Mouse (Mus musculus): ENCODE results near the gene Gm8909.
"Not testable (repeated sequence)": the region's sequence is repeated elsewhere in the genome, so short reads cannot be mapped to it uniquely, and the experiment has no call there.

The Gm8909 gene

DNA sequence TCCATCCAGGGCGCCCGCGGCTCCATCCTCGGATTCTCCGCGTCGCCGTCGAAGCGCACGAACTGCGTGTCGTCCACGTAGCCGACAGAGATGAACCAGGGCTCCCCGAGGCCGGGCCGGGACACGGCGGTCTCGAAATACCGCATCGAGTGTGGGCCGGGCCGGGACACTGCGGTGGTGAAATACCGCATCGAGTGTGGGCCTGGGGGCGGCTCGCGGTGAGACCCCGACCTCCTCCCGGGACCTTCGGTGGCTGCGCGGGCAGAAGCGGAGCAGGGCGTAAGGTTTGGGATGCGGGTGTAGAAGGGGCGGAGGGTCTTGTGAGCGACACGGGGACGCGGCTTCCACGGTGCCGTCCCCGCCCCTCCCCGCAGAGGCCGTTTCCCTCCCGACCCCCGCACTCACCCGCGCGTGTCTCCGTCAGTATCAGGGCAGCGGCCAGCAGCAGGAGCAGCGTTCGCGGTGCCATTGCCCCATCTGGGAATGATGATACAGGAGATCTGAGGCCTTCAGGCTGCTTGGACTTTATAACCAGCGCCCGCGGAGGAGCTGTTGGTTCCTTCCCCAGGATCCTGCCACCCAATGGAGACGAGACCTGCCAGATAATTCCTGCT lies at the start of gene Gm8909:
Gene Gm8909, minus strand, starts transcription at position 499 of the 614 bp plus-strand sequence.
- DNase-seq = peak in 1 of 2 experiments; percentile 9

DNA sequence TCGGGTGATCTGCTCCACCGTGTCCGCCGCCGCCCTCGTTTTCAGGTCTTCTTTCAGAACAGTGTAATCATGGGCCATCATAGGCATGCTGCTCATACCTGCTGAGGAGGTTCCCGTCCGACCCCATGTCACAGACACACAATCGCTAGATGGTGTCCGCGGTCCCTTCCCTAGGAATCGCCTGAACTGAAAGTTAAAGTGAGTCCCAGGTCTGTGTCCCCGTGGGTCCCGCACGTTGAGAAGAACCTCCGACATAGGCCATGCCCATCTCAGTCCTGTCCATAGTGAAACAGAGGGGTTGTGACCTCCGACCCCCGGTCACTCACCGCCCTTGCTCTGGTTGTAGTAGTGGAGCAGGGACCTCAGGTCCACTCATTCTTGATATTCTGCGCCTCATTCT lies 47.2 kb upstream of the Gm8909 start:
- no peak for DNase-seq

DNA sequence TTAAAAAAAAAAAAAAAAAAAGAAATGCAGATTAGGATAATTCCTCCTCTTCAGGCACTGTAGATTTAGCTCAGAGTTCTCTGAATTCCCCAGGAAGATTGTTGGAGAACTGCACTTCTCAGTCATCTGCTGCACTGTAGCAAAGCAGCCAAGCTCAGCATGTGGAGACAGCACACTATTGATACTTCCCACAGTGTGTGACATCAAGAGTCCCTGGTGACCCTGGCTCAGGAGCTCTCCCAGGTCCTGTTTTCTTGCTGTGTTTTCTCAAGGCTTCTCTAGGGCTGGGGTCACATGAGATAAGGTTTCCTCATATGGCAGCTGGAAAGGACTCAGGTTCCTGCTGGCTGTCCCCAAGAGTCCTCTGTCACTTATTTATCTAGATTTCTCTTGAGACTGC lies 38.5 kb upstream of the Gm8909 start:
- DNase-seq = no peak

DNA sequence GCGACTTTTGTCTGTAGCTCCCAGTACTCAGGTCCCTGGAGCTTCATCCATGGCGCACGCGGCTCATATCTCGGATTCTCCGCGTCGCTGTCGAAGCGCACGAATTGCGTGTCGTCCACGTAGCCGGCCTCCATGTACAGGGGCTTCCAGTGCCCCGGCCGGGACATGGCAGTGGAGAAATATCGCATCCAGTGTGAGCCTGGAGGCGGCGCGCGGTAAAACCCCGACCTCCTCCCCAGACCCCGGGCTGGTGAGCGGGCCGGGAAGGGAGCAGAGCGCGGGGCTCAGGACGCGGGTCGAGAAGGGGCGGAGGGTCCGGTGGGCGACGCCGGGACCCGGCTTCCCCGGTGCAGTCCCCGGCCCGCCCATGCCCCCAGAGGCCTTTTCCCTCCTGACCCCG lies 37.5 kb upstream of the Gm8909 start:
- no peak for DNase-seq

DNA sequence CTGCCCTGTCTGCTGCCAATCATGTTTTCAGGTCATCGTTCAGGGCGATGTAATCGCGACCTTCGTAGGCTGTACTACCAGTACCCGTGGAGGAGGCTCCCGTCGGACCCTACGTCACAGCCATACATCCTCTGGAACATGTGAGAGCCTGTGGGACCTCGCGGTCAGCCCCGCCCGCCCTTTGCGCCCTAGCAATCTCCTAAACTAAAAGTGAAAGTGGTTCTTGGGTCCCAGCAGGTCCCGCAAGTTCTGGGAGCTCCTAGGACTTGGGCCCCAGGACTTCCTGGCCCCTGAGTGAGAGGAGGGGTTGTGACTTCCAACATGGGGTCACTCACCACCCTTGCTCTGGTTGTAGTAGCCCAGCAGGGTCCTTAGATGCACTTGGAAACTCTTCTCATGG lies 37.1 kb upstream of the Gm8909 start:
- DNase-seq = no peak

DNA sequence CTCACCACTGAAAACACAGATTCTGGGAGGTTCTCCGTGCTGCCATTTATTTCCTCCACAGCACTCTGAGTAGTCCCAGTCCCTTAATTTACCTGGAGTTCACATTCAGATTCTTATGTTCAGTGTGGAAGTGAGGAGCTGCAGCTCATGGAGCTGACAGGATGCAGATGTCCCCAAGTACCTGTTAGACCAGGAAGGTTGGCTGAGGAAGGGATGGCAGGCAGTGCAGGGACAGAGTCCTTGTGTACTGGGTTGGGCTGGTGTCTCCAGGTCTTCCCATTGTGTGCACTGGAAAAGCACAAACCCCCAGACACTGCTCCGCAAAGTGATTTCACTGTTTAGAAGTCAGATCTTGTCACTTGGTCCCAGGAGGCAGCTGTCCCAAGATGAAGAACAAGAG lies 33.5 kb upstream of the Gm8909 start:
- no peak for DNase-seq

DNA sequence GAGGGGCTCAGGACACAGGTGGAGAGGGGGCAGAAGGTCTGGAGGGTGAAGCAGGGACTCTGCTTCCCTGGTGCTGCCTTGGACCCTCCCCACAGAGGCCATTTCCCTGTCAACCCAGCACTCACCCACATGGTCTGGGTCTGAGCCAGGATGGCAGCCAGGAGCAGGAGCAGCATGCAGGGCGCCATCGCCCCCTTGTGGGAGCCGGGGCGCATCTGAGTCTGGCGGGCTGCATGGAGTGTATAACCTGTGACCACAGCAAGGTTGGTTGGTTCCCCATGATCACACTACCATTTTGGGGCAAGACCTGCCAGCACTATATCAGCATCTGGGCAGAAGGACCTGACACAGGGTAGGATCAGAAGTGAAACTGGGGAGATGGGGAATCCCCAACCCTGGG lies 30.0 kb upstream of the Gm8909 start:
- no peak for DNase-seq

DNA sequence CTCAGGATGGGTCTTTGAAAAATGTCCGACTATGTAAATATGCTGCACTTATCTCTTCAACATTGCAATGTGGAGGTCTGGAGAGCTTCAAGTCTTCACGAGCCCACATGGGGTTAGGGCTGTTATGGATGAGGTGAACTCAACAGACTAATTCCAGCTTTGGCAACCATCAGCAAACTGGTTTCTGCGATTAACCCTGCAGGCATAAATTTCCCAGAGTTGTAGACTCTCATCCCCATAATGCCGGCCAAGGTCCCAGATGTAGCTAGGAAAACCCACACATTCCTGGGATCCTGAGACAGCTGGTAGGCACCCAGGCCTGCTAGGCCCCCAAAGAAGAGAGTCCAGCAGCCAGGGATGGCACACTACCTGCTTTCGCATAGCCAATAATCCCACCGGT lies 26.1 kb upstream of the Gm8909 start:
- DNase-seq = no peak

DNA sequence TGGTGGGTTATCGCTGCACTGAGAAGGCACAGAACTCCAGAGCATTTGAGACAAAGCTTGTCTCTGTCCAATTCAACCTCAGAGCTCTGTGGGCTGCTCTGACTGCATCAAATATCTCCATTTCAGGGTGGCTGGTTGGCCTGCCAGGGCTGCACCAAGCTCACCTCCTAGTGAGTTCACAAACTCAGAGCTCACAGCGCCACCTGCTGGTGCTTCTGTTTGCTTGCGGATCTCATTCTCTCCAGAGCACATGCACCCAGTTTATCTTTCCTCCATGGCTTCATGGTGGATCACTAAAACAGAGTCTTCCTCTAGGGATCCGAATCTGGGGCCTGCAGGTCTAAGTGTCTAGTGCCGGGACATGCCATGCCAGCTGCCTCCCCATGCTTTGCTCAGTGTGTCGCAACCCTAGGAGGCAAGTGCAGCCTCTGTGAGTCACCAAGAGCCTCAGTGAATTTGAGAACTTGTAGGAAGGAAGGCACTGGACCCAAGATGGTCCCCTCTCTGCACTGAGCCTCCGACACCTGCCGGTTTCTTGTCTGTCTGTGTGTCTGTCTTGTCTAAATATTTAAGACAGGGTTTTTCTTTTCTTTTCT lies 25.3 kb upstream of the Gm8909 start:
- DNase-seq = peak; percentile 22 to 56

DNA sequence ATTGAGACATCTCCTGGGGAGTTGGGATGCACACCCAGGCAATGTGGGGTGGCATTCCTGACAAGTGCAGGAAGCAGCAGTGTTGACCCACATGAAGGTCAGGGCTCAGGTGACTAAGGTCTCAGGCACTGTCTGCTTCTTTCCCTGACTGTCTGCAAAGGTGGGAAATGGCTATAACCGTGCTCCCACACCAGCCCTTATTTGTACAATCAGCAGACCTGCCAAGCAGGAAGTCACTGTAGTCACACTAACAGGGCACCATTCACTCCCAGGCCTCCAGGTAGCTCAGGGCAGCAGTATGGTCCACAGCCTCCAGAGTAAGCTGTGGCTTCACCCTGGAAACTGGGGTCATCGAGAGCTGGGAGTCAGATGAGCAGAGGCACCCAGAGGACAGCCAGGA lies 24.0 kb upstream of the Gm8909 start:
- no peak for DNase-seq

DNA sequence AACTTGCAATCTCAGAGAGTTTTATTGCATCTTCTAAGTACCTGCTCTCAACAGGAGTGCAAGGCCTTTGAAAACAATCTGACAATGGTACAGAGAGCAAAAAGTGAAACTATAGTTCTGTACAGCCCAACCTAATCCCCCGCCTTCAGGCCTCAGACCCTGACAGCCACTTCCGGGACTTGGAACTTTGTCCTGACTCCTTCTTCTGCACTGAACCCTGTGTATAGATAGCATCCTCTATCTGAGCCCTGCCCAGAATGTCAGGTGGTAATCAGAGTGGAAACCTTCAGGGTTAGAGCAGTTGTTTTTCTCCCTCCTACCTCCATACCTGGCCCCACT lies 21.8 kb upstream of the Gm8909 start, which contains the start of gene H2-T3:
Gene H2-T3, minus strand, starts transcription at position 119 of the 339 bp plus-strand sequence.
- DNase-seq = no peak

DNA sequence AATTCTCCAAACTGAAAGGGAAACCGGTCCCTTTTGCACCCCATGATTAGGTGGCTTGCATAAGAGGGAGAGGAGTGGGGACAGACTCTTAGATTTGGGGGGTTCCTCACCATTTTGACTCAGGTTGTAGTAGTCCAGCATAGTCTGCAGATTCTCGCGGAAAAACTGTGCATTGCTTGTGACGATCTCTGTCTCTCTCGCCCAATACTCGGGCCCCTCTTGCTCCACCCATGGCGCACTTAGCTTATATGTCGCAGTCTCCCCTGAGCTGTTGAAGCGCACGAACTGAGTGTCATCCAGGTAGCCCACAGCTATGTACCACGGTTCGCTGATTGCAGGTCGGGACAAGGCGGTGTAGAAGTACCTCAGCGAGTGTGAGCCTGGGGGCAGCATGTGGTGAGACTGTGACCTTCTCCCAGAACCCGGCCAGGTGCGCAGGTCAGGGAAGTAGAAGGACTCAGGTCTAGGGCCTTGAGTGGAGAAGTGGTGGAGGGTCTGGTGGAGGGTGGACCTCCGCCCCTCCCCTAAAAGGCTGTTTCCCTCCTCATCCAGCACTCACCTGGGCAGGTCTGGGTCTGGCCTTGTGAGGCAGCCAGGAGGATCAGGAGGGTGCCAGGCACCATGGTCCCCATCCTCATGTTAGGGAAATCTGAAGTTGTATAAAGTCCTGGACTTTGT lies 21.3 kb upstream of the Gm8909 start:
- no peak for DNase-seq

DNA sequence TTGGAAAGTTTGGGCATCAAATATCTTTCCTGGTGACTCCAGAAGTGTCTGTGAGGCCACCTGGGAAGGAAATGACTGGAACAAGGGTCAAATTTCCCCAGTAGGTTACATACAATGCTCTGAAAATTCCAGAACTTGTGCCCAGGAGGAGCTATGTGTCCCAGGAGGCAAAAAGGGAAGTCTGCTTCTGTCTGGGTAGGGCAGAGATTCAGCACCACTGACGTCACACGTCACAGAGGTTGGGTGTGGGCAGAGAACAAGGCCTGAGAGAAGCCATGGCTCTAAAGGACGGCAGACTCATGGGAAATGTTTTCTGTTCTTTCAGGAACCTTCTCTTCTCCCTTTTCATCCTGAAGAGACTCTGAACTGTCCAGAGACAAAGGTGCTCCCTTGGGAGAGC lies 19.2 kb upstream of the Gm8909 start:
- no peak for DNase-seq

DNA sequence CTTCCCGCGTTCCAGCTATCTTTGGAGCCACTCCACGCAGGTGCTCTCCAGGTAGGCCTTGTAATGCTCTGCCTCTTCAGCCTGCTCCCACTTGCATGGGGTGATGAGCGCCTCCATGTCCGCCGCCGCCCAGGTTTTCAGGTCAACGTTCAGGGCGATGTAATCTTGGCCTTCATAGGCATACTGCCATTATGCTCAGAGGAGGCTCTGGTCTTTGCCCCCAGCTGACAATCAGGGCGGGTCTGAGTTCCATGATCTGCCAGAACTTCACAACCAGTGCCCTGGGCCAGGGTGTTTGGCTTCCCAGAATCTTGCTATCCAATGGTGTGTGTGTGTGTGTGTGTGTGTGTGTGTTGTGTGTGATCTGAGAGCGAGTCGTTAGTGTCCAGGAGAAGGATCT lies 13.9 kb upstream of the Gm8909 start:
- DNase-seq = no peak

DNA sequence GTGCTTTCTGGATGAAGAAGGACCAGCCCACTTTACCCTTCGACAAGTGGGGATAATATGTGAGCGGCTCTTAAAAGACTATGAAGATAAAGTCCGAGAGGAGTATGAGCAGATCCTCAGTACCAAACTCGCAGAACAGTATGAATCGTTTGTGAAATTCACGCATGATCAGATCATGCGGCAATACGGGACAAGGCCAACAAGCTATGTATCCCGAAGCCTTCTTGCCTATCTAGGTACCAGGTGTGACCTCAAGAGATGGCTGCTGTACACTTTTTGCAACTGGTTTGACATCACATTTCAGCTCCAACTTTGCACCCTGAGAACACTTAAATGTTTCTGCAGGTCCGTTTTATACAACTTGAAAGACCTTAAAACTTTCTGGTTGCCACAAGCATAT lies 11.1 kb upstream of the Gm8909 start:
- DNase-seq = not testable (repeated sequence)

DNA sequence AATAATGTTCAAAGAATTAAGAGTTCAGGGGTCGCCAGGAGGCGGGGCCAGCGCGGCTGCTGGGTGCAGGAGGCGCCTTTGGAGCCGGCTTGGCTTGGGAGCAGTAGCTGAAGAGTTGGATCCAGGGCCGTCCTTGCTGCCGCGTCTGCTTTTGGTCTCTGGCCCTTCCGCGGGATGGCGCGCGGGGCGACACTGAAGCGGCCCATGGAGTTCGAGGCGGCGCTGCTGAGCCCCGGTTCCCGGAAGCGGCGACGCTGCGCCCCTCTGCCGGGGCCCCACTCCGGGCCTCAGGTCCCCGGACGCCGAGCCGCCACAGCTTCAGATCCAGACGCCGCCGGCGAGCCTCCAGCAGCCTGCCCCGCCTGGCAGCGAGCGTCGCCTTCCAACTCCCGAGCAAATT lies 10.6 kb upstream of the Gm8909 start:
- DNase-seq = peak in 1 of 2 experiments; percentile 7

DNA sequence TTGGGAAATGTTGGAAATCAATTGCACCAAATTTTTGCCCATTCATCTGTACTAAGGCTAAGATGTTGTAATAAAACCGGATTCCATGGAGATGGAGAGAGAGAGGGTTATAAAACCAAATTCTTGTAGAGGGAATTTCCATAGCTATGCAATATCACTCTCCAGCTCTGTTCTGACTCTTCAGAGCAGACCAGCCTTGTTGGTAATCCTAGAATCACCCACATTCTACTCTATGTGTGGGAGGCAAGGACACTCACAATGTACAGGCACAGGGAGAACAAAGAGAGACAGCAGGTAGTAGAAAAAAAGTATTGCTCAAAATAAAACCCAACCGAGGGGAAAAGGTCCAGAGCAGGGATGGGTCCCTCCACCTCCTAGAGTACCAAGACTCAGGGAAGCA lies 7.8 kb upstream of the Gm8909 start:
- DNase-seq = not testable (repeated sequence)

DNA sequence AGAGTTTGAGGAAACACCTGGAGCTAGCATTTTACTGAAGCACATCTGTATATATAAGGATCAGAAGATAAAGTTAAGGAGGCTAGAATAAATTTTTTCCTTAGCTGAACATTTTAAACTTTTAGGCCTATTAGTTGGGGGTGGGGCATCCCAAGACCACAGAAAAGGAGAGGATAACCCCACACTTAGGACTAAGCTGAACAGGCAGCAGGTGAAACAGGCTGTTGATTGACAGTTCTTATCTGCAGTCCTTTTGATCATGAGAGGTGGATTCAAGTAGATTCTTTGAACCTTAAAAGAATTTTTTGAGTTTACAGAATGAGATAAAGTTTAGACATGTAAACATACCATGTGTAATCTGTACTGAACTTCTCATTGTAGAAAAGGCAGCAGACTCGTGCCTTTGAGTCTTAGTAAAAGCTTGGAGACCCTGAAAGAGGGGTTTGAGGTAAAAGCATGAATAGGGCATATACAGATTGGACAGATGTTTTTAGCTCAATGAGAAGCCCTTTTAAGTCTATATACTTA lies 2.0 kb upstream of the Gm8909 start:
- no peak for DNase-seq

DNA sequence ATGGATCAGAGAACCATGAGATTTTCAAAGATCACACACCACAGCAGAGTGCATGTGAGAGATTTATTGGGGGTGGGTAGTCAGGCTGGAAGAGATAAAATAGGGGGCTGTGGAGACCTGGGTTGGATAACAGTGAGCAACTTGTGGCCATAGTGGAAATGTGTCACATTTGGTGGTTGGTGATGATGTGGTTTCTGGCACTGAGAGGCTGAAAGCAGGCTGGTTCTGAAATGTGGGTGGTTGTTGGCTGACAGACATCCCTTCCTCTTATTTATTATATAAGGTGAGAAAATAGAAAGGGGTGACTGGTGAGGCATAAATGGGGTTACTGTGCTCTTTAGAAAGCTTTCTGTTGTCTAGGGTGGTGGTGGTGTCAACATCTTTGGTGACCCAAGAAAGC lies 1.4 kb upstream of the Gm8909 start:
- DNase-seq = no peak

DNA sequence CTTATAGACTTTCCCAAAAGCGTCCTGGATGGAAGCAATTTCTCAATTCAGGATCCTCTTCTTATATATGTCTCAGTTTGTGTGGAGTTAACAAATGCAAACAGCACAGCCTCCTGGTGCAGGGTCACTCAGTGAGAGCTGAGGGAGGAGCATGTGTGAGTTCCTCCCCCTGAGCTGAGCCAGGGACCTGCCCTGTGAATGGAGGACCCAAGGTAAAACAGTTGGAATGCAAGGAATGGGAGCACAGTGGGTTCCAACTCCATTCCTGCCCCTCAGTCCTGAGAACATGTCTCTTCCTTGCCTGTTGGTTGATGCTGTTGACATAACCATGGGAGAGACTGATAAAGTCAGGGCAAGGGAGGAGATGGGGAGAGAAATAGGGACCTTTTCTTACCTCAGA lies 757 bp upstream of the Gm8909 start:
- DNase-seq = not testable (repeated sequence)

DNA sequence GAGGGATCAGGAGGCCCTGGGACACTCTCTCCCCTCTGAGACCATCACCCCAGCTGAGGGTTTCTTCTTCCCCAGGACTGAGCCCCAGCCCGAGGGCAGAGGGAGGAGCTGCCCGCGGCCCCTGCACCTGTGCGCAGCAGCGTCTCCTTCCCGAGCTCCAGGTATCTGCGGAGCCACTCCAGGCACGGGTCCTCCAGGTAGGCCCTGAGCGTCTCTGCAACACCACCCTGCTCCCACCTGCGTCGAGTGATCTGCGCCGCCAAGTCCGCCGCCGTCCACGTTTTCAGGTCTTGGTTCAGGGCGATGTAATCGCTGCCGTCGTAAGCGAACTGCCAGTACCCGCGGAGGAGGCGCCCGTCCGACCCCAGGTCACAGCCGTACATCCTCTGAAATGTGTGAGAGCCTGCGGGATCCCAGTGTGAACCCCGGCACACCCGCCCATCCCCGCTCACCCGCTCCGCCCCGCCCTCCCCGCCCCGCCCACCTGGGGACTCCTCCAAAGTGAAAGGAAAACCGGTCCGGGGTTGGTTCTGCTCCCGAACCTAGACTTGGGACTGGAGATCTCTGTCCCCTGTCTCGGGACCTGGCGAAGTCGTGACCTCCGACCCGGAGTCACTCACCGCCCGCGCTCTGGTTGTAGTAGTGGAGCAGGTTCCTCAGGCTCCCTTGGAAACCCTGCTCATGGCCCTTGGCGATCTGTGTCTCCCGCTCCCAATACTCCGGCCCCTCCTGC lies 865 bp downstream of the Gm8909 start:
- DNase-seq = no peak

DNA sequence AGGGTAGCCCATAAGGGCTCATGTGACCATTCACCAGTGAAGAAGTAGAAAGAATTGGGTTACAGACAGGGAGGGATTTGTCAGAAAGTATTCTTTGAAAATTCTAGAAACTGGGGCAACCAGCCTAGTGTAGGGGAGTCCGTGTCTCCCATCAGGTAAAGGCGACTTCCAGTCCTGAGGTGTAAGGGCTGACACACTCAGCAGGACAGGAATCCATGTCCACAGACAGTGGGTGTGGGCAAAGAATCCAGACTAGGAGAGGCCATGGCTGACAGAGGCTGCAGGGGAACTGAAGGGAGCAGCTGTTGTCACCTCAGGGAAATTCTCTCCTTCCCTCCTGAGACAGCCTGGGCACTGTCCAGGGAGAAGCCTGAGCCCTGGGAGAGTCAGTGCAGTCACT lies 1.4 kb downstream of the Gm8909 start:
- DNase-seq = not testable (repeated sequence)
